Mouse (Mus musculus): Measurements from ENCODE around the gene Ksr2. TPM values are rescaled to one million over a fixed set of nuclear protein-coding genes. Genes with fewer than 3 reads are reported as not detected.

Ksr2 gene
- total RNA-seq, 2 experiments from 2014 or later = 3.6 to 5.1 TPM

DNA sequence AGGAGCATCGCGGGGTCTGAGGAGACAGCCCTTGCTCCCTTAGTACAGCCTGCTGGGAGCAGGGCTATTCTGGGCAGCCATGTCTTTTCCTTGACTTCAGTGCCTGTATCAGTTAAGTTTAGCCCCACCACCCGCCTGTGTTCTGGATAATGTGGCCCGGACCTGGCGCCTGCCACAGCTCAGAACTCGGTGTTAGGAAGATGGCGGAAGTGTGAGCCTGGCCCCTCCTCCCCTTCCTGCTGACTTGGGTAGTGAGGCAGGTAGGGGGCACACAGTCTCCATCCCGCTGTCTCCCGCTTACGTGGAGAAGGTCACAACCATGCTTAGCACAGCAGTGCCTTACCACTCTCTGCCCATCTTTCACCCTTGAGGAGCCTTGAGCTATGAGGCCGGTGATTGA, 68.2 kb downstream of the Ksr2 start:
- DNase-seq = no peak

DNA sequence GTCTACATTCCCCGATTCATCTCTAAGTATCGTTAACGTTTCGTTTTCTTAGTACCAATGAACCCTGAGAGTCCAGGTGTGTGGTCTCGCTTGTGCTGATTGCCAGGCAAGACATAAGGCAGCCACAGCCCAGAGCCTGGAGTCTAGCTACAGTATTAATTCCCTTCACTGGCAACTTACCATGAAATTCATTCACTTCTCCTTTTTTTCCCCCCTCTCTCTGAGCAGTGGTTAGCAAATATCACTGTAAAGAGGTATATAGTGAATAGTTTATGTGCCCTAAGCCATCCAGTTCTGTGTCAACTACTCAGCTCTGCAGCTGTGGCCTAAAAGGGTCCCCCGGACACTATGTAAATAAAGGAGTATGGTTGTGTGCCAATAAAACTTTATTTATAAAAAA, 71.6 kb downstream of the Ksr2 start:
- DNase-seq = no peak

DNA sequence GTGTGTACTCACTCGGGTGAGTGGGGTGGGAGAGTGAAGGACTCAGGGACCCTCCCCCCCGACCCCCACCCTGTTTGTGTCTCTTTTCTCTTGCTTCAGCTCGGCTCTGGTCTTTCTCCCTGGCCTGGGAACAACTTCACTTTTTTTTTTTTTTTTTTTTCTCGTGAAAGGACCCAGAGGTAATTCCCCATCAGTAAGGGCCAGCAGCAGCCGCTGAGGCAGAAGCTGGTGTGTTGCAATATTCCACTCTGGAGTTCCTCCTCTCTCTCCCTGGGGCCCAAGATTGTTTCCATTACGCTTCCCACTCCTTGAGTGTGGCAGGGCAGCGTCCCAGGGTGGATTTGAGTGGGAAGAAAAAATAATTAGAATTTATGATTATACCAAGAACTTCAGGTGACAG, 72.3 kb downstream of the Ksr2 start:
- DNase-seq = no peak

DNA sequence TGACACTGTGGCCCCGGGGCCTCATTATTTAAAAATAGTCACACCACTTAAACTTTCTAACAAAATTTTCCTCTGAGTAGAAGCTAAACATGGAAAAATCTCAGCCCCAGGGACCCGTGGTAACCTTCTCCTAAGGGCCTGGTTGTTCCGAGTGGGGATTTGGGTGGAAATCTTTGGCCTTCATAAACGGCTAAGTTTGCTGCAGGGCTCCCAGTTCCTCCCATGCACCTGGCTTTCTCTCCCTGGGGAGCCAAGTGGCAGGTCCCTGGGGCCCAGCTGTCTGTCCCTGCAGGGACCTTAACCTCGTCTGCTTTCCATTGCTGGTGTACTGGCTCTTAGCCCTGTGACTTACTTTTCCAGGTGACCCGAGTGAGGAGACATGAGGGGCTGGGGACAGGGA, 74.4 kb downstream of the Ksr2 start:
- DNase-seq = no peak

DNA sequence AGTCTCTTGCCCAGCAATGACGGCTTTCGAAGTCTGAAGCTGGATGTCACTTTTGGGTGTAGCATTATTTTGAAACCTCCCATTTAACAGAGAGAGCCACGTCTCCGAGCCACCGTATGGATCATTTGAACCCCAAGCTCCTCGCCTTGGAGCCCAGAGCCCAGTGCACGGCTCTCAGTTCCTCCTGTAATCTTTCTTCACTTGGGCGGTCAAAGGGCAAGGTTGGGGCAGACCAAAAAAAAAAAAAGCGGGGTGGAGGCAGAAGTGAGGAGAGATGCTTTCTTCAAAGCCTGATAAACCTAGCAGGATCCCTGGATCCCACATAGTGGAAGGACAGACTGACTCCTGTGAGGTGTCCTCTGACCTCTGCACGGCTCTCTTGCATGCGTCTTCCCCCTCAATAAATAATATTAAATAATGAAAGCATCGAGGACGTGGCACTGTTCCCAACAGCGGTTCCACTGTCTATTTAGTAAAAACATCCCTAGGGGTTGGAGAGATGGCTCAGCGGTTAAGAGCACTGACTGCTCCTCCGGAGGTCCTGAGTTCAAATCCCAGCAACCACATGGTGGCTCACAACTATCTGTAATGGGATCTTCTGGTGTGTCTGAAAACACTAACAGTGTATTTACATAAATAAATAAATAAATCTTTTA, 75.0 kb downstream of the Ksr2 start:
- no peak for DNase-seq

DNA sequence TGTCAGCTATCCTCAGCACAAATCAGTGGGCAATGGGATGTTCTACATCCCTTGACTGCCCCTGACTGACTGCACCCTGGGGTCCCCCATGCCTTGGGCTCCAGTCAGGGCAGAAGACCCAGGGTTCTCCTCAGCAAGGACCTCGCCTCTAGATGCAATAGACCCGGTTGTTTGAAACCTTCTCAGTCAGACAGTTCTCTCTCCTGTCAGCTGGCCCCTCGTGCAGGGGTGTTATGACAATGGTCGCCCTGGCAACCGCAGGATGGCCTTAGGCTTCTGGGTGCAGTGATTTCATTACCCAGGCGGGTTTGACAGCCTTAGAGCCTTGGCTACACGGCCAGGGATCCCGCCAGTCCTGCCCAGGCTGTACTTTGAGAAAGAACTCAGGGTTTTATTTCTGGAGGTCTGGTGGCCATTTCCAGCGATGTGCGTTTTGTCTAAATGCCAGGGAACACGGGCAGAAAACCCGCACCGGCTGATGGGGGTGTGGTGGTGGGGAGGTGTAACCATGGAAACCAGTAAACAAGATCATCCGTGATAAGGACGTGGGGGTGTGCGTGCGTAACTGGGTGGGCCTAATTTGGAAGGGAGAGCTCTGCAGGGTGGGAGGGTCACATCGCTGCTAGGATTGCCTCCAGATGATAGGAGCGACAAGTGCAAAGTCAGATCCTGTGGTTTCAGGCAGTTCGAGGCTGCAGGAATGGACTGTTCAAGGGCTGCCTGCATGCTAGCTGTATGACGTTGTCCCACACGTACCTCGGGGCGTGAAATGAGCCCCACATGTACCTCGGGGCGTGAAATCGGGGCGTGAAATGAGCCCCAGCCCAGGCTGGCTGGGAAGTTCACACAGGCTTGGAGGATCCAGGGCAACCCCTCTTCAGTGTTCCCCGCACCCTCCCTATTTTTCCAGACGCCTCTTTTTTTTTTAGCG, 79.4 kb downstream of the Ksr2 start:
- DNase-seq = peak; percentile 59

DNA sequence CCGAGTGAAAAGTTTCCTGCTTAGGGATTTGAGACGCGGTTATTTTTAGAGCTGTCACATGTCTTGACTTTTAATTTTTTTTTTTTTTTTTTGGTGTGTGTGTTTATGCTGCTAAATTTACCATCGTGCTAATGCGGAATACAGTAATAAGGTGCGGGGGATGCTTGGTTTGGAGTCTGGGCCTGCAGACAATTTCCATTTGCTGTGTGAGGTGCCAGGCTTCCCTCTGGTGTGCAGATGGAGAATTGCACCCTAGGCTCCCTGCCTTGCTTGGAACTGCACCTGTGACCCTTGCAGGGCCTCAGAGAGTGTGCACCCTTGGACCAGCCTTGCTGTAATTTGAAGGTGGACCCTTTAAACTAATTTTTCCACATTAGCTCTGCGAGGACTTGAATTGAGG, 80.1 kb downstream of the Ksr2 start:
- DNase-seq = peak; percentile 75

DNA sequence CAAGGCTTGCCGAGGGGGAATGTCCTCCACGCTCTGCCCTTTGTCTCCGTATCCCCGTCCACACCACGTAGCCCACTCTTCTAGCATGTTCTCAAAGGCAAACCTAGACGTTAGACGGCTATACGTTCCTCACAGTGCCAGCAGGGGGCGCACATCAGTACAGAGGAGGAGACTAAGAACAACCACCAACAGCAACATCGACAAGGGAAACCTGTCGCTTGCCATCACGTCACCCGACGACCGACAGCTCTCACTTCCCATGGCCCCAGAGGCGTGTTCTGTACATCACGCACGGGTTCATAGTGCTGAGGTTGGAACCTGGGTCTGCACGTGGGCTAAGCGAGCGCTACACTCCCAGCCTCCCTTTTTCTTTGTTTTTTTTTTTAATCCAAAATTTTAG, 83.3 kb downstream of the Ksr2 start:
- peak; percentile 34 for DNase-seq

DNA sequence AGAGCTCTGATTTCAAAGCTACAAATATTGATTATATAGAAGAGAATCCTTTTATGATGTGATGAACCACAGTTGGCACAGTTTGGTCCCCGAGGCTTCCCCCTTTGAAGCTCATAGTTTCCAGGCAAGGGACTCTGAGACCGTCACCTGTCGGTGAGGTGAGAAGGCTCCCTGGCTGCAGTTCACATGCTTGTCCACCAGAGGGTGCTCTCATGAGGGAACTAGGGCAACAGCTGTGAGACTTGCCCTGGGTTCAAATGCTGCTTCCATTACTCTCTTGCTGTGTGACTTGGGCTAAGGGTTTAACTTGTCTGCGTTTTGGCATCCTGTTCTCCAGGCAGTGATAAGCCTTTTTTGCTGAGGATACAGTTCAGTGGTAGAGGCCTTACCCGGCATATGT, 88.8 kb downstream of the Ksr2 start:
- peak; percentile 29 for DNase-seq

DNA sequence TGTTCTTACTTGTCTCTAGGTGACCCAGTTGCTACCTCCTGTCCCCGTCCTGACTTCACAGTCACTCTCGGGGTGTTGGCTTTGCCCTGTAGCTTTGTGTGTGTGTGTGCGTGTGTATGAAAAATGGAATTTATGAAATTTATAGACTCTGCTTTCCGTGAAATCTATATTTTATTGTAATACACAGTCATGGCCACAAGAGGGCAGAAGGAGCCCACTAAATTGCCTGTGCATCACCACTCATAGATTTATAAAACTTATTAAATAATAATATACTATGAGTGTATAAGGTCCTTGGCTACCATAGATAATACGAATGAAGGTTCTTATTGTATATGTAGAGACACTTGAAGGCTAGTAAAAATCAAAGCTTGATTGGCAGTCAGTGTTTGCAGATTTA, 90.6 kb downstream of the Ksr2 start:
- no peak for DNase-seq

DNA sequence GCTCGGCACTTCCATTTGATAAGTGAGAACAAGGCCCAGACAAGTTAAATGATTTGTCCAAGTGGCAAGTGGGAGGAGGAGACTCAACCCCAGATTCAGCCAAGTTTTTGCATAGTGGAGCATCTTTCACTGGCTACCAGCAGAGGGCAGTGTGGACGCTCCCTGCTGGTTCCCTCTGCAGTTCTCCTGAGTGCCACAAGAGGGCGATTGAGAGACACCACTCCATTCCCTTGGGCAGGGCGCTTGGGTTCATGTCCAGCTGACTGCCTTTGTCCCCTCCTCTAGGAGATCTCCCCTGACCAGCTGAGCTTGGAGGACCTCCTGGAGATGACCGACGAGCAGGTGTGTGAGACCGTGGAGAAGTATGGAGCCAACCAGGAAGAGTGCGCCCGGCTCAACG, 91.4 kb downstream of the Ksr2 start:
- DNase-seq = peak; percentile 76

DNA sequence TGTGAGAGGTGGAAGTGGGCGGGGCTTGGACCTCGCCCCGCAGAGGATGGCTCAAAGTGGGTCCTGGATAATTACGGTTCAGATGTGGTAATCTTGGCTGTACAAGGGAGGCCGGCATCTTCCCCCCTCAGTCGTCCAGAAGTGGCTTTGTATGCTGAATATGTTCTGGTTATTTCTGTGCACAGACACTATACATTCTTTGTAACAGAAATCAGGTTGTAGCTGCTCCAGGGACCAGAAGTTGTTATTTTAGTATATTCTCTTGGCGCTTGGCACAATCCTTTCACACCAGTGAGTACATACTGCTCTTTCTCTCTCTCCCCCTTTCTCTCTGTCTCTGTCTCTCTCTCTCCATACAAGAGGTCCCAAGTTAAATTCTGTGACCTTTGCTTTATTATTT, 92.0 kb downstream of the Ksr2 start:
- no peak for DNase-seq

DNA sequence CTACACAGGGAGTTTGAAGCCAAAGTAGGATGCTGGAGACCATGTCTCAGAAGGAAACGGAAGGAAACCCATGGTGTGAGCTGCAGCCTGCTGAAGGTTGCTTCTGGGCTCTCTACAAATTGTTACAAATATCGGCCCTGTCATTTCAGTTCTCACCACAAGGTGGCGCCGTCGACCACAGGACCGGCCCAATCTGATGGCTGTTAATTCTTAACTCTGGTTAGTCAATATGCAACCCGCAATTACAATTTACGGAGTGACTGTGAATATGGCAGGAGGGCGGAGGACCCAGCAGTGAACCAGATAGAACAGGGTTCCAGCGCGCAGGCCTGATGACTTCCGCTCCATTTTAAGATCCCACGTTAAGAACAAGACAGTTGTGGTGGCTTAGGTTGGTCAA, 92.6 kb downstream of the Ksr2 start:
- DNase-seq = peak; percentile 66

DNA sequence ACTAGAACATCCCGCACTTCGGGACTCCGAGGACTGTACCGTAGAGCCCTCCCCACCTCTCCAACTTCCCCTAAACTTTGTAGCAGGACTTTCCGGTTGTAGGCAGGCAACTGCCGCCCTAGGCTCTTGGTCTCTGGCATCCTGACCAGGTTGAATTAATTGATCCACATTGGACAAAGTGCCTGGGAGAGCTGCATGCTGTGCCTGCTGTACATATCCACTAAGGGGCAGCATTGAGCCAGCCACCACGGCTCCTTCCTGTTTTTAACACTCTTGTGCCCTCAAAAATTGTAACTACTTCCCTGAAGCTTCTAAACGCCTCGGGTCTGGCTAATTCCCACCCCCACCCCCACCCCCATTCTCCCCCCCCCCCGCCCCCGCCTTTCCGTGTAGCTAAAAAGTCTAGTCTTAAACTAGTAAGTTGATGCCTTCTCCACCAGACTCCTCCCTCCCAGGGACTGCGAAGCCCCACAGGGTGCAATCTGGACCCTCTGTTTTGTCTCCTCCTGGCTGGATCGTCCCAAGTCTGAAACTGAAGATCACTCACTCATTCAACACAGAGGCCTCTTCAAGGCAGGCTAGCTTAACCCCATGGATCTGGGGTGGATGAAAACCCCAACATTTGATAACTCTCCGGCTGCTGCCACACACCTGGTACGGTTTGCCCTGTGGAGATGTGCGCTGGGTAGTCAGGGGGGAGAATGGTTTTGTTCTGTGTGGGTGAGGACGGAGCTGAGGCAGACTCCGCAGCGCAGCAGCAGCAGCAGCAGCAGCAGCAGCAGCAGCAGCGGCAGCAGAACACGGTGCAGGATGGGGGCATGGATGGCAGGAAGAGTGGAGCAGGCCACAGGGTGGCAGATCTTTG, 95.9 kb downstream of the Ksr2 start:
- peak; percentile 57 for DNase-seq

DNA sequence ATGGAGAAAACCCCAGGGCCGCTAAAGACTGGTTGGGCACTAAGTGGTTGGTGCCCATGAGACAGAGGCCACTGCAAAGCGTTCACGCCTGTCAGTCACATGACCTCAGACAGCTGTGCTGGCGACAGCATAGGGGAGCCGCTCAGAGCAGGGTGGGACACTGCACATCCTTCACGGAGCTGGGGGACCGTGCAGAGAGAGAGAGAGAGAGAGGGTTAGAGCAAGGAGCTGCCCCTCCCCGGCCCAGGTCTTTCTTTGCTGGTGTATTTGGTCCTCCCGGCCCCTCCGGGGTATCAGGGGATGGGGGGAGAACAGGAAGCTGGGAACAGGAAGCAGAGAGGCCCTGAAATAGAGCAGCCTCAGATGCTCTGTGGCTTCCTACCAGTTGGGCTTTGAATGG, 97.1 kb downstream of the Ksr2 start:
- DNase-seq = no peak

DNA sequence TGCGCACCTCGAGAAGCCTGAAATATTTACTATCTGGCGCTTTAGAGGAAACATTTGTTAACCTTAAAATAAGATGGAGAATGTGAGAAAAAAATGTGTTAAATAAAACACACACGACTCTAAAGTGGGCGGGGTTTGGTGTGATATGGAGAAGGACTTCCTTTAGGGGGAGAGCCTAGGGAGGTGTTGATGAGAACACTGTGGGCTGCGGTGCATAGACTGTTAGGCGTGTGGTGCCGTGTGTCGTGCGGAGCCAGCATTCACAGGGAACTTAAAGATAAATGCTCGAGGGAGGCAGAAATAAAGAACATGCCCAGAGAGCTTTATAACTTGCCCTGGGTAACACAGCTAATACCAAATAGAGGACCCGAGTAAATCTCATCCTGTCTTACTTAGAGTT, 101.6 kb downstream of the Ksr2 start:
- DNase-seq = no peak

DNA sequence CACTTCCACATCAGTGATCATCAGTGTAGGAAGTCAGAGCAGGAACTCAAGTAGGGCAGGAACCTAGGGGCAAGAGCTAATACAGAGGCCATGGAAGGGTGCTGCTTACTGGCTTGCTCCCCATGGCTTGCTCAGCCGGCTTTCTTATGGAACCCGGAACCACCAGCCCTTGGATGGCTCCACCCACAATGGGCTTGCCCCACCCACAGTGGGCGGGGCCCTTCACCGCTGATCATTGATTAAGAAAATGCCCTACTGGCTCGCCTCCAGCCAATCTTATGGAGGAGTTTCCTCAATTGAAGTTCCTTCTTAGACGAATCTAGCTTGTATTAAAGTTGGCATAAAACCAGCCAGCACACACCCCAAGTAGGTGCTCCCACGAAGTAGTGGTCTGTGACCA, 102.1 kb downstream of the Ksr2 start:
- DNase-seq = no peak

DNA sequence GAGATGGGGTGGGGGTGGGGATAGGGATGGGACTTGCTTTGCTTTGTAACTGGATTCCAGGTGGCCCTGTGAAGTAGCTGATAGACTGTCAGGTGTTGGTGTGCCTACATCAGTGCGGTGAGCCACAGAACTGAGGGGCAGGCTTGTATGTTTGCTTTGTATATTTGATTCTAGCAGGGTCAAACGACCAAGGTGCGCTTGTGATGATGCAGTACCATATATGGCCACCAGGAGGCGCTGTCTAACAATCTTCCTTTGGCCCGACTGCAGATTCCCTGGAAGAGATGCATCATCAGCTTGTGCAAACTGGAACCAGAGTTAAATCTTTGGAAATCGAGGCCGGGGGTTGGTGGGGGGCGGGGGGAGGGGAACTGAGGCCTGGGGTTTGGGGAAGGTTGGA, 102.8 kb downstream of the Ksr2 start:
- DNase-seq = peak; percentile 83

DNA sequence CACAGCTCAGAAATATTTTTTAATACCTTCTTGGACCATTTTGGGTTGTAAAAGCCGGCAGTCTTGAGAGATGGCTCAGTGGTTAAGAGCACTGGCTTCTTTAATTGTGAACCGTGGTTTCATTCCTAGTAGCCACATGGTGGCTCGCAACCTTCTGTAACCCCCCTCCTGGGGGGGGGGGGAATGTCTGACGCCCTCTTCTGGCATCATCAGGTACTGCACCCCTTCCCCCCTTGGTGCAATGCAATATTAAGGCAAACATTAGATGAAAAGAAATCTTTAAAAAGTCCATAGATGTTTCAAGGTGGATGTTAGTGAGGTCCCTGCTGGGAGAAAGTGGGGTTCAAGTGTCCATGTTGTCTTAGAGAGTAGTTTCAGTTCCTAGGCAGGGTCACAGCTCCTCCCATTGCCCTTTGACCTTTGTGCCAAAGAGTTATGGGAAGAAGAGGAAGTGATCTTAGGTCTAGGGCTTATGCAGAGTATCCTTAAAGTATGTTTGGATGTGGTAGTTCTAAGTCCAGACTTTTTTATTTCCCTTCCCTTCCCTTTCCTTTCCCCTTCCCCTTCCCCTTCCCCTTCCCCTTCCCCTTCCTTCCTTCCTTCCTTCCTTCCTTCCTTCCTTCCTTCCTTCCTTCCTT, 106.2 kb downstream of the Ksr2 start:
- DNase-seq = no peak

DNA sequence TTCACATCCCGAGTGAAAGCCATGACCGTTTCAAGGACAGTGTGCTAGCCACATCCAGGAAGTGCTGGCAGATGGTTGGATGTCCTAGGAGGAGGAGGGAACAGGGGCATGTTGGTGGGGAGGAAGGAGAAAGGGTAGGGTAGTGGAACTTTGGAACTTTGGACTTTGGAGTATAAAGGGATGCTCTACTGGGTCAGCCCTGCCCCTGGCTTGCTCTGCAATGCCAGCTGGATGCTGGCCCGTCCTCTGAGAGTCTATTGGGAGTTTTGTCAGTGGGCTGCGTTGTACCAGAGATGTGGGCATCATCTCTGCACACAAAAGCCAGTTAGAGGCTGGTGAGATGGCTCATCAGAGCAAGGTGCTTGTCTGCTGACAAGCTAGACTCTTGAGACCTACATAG, 107.4 kb downstream of the Ksr2 start:
- DNase-seq = no peak

DNA sequence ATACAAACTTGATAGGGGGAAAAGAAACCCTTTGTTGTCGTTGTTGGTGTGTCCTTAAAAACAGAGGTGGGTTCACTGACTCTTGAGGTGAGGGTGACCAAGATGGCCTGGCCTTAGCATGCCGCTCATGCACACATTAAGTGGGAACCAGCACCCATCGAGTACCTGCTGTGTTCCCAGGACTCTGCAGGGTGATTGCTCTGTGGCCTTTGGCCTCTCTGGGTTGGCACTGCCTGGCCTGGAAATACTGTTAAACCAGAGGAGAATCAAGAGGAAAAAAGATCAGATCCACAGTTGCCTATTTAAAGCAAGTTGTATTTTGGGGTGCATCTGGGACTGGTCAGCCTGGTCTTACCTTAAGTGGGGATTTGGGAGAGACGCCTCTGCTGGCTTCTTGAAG, 107.9 kb downstream of the Ksr2 start:
- DNase-seq = no peak

DNA sequence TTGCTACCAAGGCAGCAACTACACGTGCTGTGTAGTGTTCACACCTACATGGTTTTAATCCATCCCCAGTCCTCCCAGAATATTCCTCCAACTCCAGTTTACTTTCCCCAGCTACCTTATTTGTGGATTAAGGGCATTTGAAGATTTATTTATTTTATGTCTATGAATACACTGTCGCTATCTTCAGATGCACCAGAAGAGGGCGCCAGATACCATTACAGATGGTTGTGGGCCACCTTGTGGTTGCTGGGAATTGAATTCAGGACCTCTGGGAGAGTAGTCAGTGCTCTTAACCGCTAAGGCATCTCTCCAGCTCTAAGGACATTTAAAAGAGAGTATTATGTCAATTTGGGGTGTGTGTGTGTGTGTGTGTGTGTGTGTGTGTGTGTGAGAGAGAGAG, 108.7 kb downstream of the Ksr2 start:
- no peak for DNase-seq

All from adrenal gland, postnatal 10 days (tissue).